Mouse (Mus musculus) common myeloid progenitor, adult 5-6 weeks (primary cell): ENCODE results near the gene Wipi1. TPM values are rescaled to one million over a fixed set of nuclear protein-coding genes. Genes with fewer than 3 reads are reported as not detected.

Experiments used
- ATAC-seq: replicated peaks from 2 replicates; pipeline ENCODE4 v1.8.0; 2016; ENCODE audit warnings: low read depth, mild to moderate bottlenecking, moderate TSS enrichment, inconsistent platforms; ENCODE audit not compliant: poor library complexity, severe bottlenecking
- total RNA-seq: library from RNA; stranded (forward); fragments of 200-1000, 187-1606 nt; gene quantifications from 2 replicates; pipeline ENCODE4 v1.2.3, GENCODE M21; 2017

Gene Wipi1
- total RNA-seq, 1 experiment from 2014 or later, result 5.7 TPM

- peak; percentile 70 for ATAC-seq
Measured at GRCm38 (mm10) chr11:109621183-109621582, 9.4 kb upstream of the Wipi1 start.

GRCm38 (mm10) chr11:109620356-109620755, 8.6 kb upstream of the Wipi1 start:
- ATAC-seq, result no peak

GRCm38 (mm10) chr11:109619055-109619454, 7.3 kb upstream of the Wipi1 start:
- ATAC-seq, result peak; percentile 47; the same call in 1 of the 2 replicates

- no peak for ATAC-seq
Measured at GRCm38 (mm10) chr11:109616766-109617165, 5.0 kb upstream of the Wipi1 start.

- no peak for ATAC-seq
Measured at GRCm38 (mm10) chr11:109616352-109616751, 4.6 kb upstream of the Wipi1 start.

- ATAC-seq, result no peak
Measured at GRCm38 (mm10) chr11:109615286-109615685, 3.5 kb upstream of the Wipi1 start.

GRCm38 (mm10) chr11:109612871-109613529, 1.2 kb upstream of the Wipi1 start:
- no peak for ATAC-seq

GRCm38 (mm10) chr11:109610795-109611302, 918 bp downstream of the Wipi1 start:
- peak; percentile 5; the same call in 1 of the 2 replicates for ATAC-seq

GRCm38 (mm10) chr11:109610046-109610794, 1.5 kb downstream of the Wipi1 start:
- ATAC-seq, result no peak

- ATAC-seq, result no peak
Measured at GRCm38 (mm10) chr11:109608976-109609625, 2.7 kb downstream of the Wipi1 start.

GRCm38 (mm10) chr11:109607600-109607999, 4.2 kb downstream of the Wipi1 start:
- ATAC-seq, result no peak

- no peak for ATAC-seq
Measured at GRCm38 (mm10) chr11:109598778-109599570, 12.8 kb downstream of the Wipi1 start.

GRCm38 (mm10) chr11:109594761-109595160, 17.0 kb downstream of the Wipi1 start:
- ATAC-seq, result no peak

GRCm38 (mm10) chr11:109593200-109593981, 18.4 kb downstream of the Wipi1 start:
- ATAC-seq, result no peak

GRCm38 (mm10) chr11:109591511-109591910, 20.3 kb downstream of the Wipi1 start:
- ATAC-seq, result no peak

- no peak for ATAC-seq
Measured at GRCm38 (mm10) chr11:109590012-109590411, 21.8 kb downstream of the Wipi1 start.

GRCm38 (mm10) chr11:109587638-109588374, 24.0 kb downstream of the Wipi1 start:
- ATAC-seq, result peak; percentile 62

- ATAC-seq, result no peak
Measured at GRCm38 (mm10) chr11:109587019-109587418, 24.7 kb downstream of the Wipi1 start.

GRCm38 (mm10) chr11:109586424-109586823, 25.3 kb downstream of the Wipi1 start:
- ATAC-seq, result no peak
